ENCODE assay signal across 28 mouse cellular contexts in the genomic region with DNA sequence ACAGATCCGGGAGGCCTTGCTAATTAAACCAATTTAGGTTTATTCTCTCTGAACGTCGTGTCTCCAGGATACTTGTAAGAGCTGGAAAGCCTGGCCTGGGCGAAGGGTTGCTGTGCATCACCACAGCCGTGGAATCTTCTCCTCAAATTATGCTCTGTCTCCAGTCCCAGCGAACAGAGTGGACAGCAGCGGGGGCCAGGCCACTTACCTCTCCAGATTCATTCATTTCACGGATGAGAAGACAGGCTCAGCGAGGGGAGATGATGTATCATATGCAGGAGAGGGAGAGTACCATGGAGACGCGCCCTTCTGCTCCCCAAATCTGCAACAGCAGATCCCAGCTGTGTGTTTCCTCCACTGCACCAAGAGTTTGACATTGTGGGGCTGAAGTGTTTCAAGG.
DNase-seq lines count a peak whose midpoint lies in the region; ATAC-seq and TF ChIP-seq lines count a peak whose summit lies in the region.
"Had no signal": no experiment of that assay in that cellular context is flagged by ENCODE, and none has a peak within 500 bp of the region (broad histone marks: within the 10 kb centered on the region; RNA-seq: fewer than 3 reads in every experiment).

No protein-coding gene starts in this region.

- H3K27me3 ChIP-seq in forebrain, embryonic 15.5 days = no peaks in the 10 kb centered on the region
- H3K27me3 ChIP-seq in forebrain, embryonic 10.5 days (ENCODE audit: poor library complexity, severe bottlenecking) = peaks cover 25% of the 10 kb centered on the region
- peaks cover 24% of the 10 kb centered on the region for H3K27me3 ChIP-seq in midbrain, embryonic 13.5 days
- no peaks in the 10 kb centered on the region; the same call in 1 of the 2 replicates for H3K27me3 ChIP-seq in midbrain, embryonic 16.5 days (ENCODE audit: control insufficient read depth, insufficient read depth, low read depth, low read length)
- no peaks in the 10 kb centered on the region for H3K27me3 ChIP-seq in hindbrain, postnatal 0 days (ENCODE audit: insufficient read depth, low read length)
- no peaks in the 10 kb centered on the region; the same call in 1 of the 2 replicates for H3K27me3 ChIP-seq in neural tube, embryonic 15.5 days (replicated peaks)

- no peak overlapping the region for H3K4me3 ChIP-seq in forebrain, embryonic 15.5 days
- H3K4me3 ChIP-seq in forebrain, embryonic 10.5 days = no peak overlapping the region
- no peak overlapping the region for H3K4me3 ChIP-seq in midbrain, embryonic 13.5 days (replicated peaks)
- no peak overlapping the region for H3K4me3 ChIP-seq in midbrain, embryonic 16.5 days (ENCODE audit: low read depth, low read length)
- H3K4me3 ChIP-seq in hindbrain, postnatal 0 days (ENCODE audit: low read length) = no peak overlapping the region
- H3K4me3 ChIP-seq in neural tube, embryonic 15.5 days (replicated peaks) = no peak overlapping the region
- H3K4me3 ChIP-seq: erythroblast, embryonic 14.5 days; liver, embryonic 12.5 days; megakaryocyte, embryonic 14.5 days; midbrain, embryonic 12.5 days had no signal

- no peaks in the 10 kb centered on the region for H3K9me3 ChIP-seq in forebrain, embryonic 15.5 days
- peaks cover 2% of the 10 kb centered on the region; the same call in 1 of the 2 replicates for H3K9me3 ChIP-seq in forebrain, embryonic 10.5 days
- no peaks in the 10 kb centered on the region for H3K9me3 ChIP-seq in midbrain, embryonic 13.5 days
- no peaks in the 10 kb centered on the region for H3K9me3 ChIP-seq in midbrain, embryonic 16.5 days (replicated peaks; ENCODE audit: control insufficient read depth, low read length, poor library complexity, severe bottlenecking)
- H3K9me3 ChIP-seq in hindbrain, postnatal 0 days (ENCODE audit: low read length) = no peaks in the 10 kb centered on the region
- H3K9me3 ChIP-seq in neural tube, embryonic 15.5 days (replicated peaks) = no peaks in the 10 kb centered on the region
- H3K9me3 ChIP-seq: liver, embryonic 12.5 days; midbrain, embryonic 12.5 days had no signal

- peak overlapping the region; percentile 70 for H3K27ac ChIP-seq in forebrain, embryonic 15.5 days (replicated peaks)
- H3K27ac ChIP-seq in forebrain, embryonic 10.5 days = no peak overlapping the region
- H3K27ac ChIP-seq in midbrain, embryonic 13.5 days = peak overlapping the region; percentile 77; the same call in 1 of the 2 replicates
- no peak overlapping the region for H3K27ac ChIP-seq in midbrain, embryonic 16.5 days (ENCODE audit: low read length)
- peak overlapping the region; percentile 26; the same call in 1 of the 2 replicates for H3K27ac ChIP-seq in hindbrain, postnatal 0 days
- H3K27ac ChIP-seq in neural tube, embryonic 15.5 days (replicated peaks) = peak overlapping the region; percentile 72
- H3K27ac ChIP-seq: kidney, postnatal 0 days; liver, embryonic 12.5 days; midbrain, embryonic 12.5 days; stomach, postnatal 0 days had no signal

- peaks cover 38% of the 10 kb centered on the region for H3K4me1 ChIP-seq in forebrain, embryonic 15.5 days
- H3K4me1 ChIP-seq in forebrain, embryonic 10.5 days = peaks cover 69% of the 10 kb centered on the region
- H3K4me1 ChIP-seq in midbrain, embryonic 13.5 days (replicated peaks) = peaks cover 62% of the 10 kb centered on the region
- H3K4me1 ChIP-seq in midbrain, embryonic 16.5 days (ENCODE audit: control insufficient read depth, insufficient read depth, low read length) = peaks cover 33% of the 10 kb centered on the region
- H3K4me1 ChIP-seq in hindbrain, postnatal 0 days (ENCODE audit: insufficient read depth, low read length) = peaks cover 28% of the 10 kb centered on the region
- peaks cover 53% of the 10 kb centered on the region for H3K4me1 ChIP-seq in neural tube, embryonic 15.5 days
- H3K4me1 ChIP-seq: liver, embryonic 12.5 days had no signal

- no peaks in the 10 kb centered on the region for H3K36me3 ChIP-seq in forebrain, embryonic 15.5 days
- no peaks in the 10 kb centered on the region for H3K36me3 ChIP-seq in forebrain, embryonic 10.5 days (replicated peaks)
- H3K36me3 ChIP-seq in midbrain, embryonic 13.5 days = no peaks in the 10 kb centered on the region
- H3K36me3 ChIP-seq in midbrain, embryonic 16.5 days (ENCODE audit: control insufficient read depth, insufficient read depth, low read length) = no peaks in the 10 kb centered on the region
- H3K36me3 ChIP-seq in hindbrain, postnatal 0 days (ENCODE audit: insufficient read depth, low read length) = no peaks in the 10 kb centered on the region
- peaks cover 1% of the 10 kb centered on the region; the same call in 1 of the 2 replicates for H3K36me3 ChIP-seq in neural tube, embryonic 15.5 days
- H3K36me3 ChIP-seq: liver, embryonic 12.5 days; midbrain, embryonic 12.5 days had no signal

- H3K4me2 ChIP-seq in forebrain, embryonic 15.5 days (replicated peaks) = no peak overlapping the region
- H3K4me2 ChIP-seq in midbrain, embryonic 13.5 days (replicated peaks) = no peak overlapping the region
- H3K4me2 ChIP-seq in midbrain, embryonic 16.5 days (ENCODE audit: low read length) = no peak overlapping the region
- no peak overlapping the region for H3K4me2 ChIP-seq in hindbrain, postnatal 0 days (ENCODE audit: low read depth, low read length)
- H3K4me2 ChIP-seq in neural tube, embryonic 15.5 days = no peak overlapping the region
- H3K4me2 ChIP-seq: liver, embryonic 12.5 days; midbrain, embryonic 12.5 days had no signal

- no peak overlapping the region for H3K9ac ChIP-seq in forebrain, embryonic 15.5 days (replicated peaks)
- no peak overlapping the region for H3K9ac ChIP-seq in midbrain, embryonic 13.5 days (replicated peaks)
- H3K9ac ChIP-seq in midbrain, embryonic 16.5 days (ENCODE audit: low read depth, low read length) = no peak overlapping the region
- H3K9ac ChIP-seq in hindbrain, postnatal 0 days (replicated peaks; ENCODE audit: low read length) = no peak overlapping the region
- no peak overlapping the region for H3K9ac ChIP-seq in neural tube, embryonic 15.5 days (replicated peaks)
- H3K9ac ChIP-seq: liver, embryonic 12.5 days; liver, postnatal 0 days; midbrain, embryonic 12.5 days had no signal

- ATAC-seq in forebrain, embryonic 15.5 days (replicated peaks) = no peak
- ATAC-seq in midbrain, embryonic 13.5 days = no peak
- ATAC-seq in midbrain, embryonic 16.5 days = no peak
- ATAC-seq in hindbrain, postnatal 0 days = no peak
- ATAC-seq in neural tube, embryonic 15.5 days (ENCODE audit: low FRiP score) = no peak
- ATAC-seq: CD4-positive, CD25-positive, alpha-beta regulatory T cell, adult 4 months; intestine, embryonic 16.5 days; liver, embryonic 12.5 days; liver, postnatal 0 days had no signal

- WGBS in forebrain, embryonic 15.5 days = 61% methylated on average over 11 of the region's 11 CpGs
- WGBS in forebrain, embryonic 10.5 days = 77% methylated on average over 11 of the region's 11 CpGs
- 68% methylated on average over 11 of the region's 11 CpGs for WGBS in midbrain, embryonic 13.5 days
- 66% methylated on average over 11 of the region's 11 CpGs for WGBS in midbrain, embryonic 16.5 days
- 53% methylated on average over 11 of the region's 11 CpGs for WGBS in hindbrain, postnatal 0 days
- 67% methylated on average over 11 of the region's 11 CpGs for WGBS in neural tube, embryonic 15.5 days

- no peak for TF ChIP-seq CTCF in hindbrain, postnatal 0 days (IDR thresholded peaks at IDR 0.05; ENCODE audit: low read depth)

- no peak for DNase-seq in forebrain, embryonic 10.5 days (ENCODE audit: extremely low spot score, low spot score)
- no peak for DNase-seq in hindbrain, postnatal 0 days (ENCODE audit: low spot score)
- DNase-seq in urinary bladder, adult 18-20 months (ENCODE audit: low spot score in 2 of 2) = no peak
- DNase-seq: adrenal gland, postnatal 25 days; cerebellum, adult 11-12 months; cerebellum, adult 9-11 months; gastrocnemius, postnatal 14 days; heart, postnatal 14 days; kidney, adult 8-10 months; kidney, postnatal 4 days; left cerebral cortex, postnatal 4 days; liver, postnatal 0 days; lung, postnatal 4 days; right cerebral cortex, postnatal 4 days; thymus, adult 18-20 months; thymus, postnatal 25 days had no signal

Comparison
In these comparisons a context has a peak if more than half of its experiments do, and no peak if none do; other contexts are left out.
1. H3K27ac ChIP-seq: peak in forebrain, embryonic 15.5 days (single experiment), midbrain, embryonic 13.5 days (single experiment), hindbrain, postnatal 0 days (single experiment) and neural tube, embryonic 15.5 days (single experiment); none in forebrain, embryonic 10.5 days (single experiment) and midbrain, embryonic 16.5 days (single experiment).